Mouse (Mus musculus): ENCODE measurements around the gene Gys2. TPM values are rescaled to one million over a fixed set of nuclear protein-coding genes. Genes with fewer than 3 reads are reported as not detected.
"Not testable (repeated sequence)": the region's sequence is repeated elsewhere in the genome, so short reads cannot be mapped to it uniquely, and the experiment has no call there.

Gys2 gene
- polyA plus RNA-seq (2016; fragmentation: Nextera tagmentation; extraction: Ambion mirVana): 0.10 TPM in 1 of 2 replicates, not detected in the other

DNA sequence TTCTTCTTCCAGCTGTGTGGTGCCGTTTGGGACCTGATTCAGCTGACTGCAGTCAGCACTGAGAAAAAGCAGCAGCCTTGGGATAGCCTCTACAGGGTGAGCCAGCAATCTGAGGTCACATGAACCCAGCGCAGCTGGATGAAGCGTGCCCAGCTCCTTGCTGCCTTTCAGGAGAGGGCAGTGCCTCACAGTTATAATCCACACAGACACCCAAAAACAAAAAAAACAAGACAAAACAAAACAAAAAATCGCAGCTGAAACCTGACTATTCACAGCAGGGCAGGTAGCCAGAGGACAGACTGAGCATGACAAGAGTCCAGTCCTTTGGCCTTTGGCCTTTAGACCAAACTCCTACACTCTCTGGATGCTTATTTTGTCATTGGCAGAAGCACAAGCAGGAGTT is at the start of gene Gys2:
Gene Gys2 (minus strand): TSS at position 309 of the 403 bp plus-strand sequence.
- H3K36me3 ChIP-seq: no peaks in the 10 kb centered on the region
- no peak within 1 kb of the TSS for H3K4me3 ChIP-seq
- H3K9me3 ChIP-seq: no peaks in the 10 kb centered on the region
- no peak within 1 kb of the TSS for H3K4me2 ChIP-seq (replicated peaks)
- WGBS: 62% methylated on average over 4 of the region's 4 CpGs
- H3K4me1 ChIP-seq: no peaks in the 10 kb centered on the region
- H3K27ac ChIP-seq (replicated peaks): no peak within 1 kb of the TSS
- H3K27me3 ChIP-seq: no peaks in the 10 kb centered on the region; the same call in 1 of the 2 replicates
- no peak within 1 kb of the TSS for H3K9ac ChIP-seq (replicated peaks)
- no peak for ATAC-seq (ENCODE audit: low FRiP score, low read depth)

- Histone ChIP-seq H3K36me3 (no peaks in the 10 kb centered on the region), H3K27ac (replicated peaks) (no peak overlapping the region), H3K4me3 (no peak overlapping the region), H3K9ac (replicated peaks) (no peak overlapping the region), H3K27me3 (no peaks in the 10 kb centered on the region; the same call in 1 of the 2 replicates), H3K9me3 (no peaks in the 10 kb centered on the region), H3K4me2 (replicated peaks) (no peak overlapping the region), H3K4me1 (no peaks in the 10 kb centered on the region)
- WGBS: 83% methylated on average over 12 of the region's 12 CpGs
- no peak for ATAC-seq (ENCODE audit: low FRiP score, low read depth)
Observed at GRCm38 (mm10) chr6:142521591-142522110, 48.7 kb upstream of the Gys2 start.

DNA sequence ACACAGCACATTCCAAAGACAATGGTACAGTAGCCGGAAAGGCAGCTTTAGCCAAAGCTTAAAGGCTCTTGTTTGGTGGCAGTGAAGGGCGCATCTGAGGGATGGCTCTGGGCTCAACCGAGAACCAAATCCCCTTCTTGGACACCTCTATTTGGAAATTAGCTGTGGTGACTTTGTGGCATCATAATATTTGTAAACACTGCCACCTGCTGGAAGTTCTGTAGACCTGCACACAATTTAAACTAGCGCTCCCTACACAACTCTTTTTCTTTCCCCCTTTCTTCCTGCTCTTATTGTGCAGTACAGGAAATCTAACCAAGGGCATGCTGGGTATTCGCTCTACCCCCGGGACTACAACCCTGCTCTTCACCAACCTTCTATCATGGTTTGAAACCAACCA is 46.2 kb upstream of the Gys2 start:
- Histone ChIP-seq H3K9me3 (no peaks in the 10 kb centered on the region), H3K4me1 (no peaks in the 10 kb centered on the region), H3K9ac (replicated peaks) (no peak overlapping the region), H3K36me3 (no peaks in the 10 kb centered on the region), H3K4me3 (no peak overlapping the region), H3K4me2 (replicated peaks) (no peak overlapping the region), H3K27ac (replicated peaks) (no peak overlapping the region), H3K27me3 (peaks cover 3% of the 10 kb centered on the region)
- ATAC-seq (ENCODE audit: low FRiP score, low read depth): peak; percentile 47; the same call in 1 of the 2 replicates
- 12% methylated on average over 6 of the region's 6 CpGs for WGBS

DNA sequence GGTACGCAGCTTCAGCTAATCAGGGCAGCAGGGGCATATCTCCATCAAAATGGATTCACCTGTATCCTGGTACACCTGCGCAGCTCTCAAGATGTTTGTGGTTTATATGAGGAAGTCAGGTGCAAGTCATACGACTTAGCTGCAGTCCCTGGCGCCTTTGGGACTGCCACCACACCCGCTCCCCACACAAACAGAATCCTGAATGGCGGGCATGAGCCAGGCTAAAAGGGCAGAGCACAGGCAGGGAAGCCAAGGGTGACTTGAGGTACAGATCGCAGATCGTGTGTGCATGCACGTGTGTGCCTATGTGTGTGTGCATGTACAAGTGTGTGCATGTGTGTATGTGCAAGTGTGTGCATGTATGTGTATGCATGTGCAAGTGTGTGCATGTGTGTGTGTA is 42.5 kb upstream of the Gys2 start:
- H3K4me1 ChIP-seq; H3K9me3 ChIP-seq; ATAC-seq (ENCODE audit: low FRiP score, low read depth); H3K27ac ChIP-seq (replicated peaks); H3K4me2 ChIP-seq (replicated peaks); H3K4me3 ChIP-seq; H3K27me3 ChIP-seq; H3K36me3 ChIP-seq; H3K9ac ChIP-seq (replicated peaks): not testable (repeated sequence)
- WGBS: 73% methylated on average over 9 of the region's 9 CpGs

- no peaks in the 10 kb centered on the region for H3K4me1 ChIP-seq
Observed at GRCm38 (mm10) chr6:142514912-142515311, 42.0 kb upstream of the Gys2 start.

GRCm38 (mm10) chr6:142512902-142513301 is 40.0 kb upstream of the Gys2 start:
- ATAC-seq (ENCODE audit: low FRiP score, low read depth): no peak
- Histone ChIP-seq H3K27ac (replicated peaks) (no peak overlapping the region), H3K36me3 (no peaks in the 10 kb centered on the region), H3K4me3 (no peak overlapping the region), H3K9ac (replicated peaks) (no peak overlapping the region), H3K4me2 (replicated peaks) (no peak overlapping the region), H3K27me3 (peaks cover 22% of the 10 kb centered on the region), H3K4me1 (peaks cover 5% of the 10 kb centered on the region), H3K9me3 (no peaks in the 10 kb centered on the region)
- WGBS: 65% methylated on average over 3 of the region's 3 CpGs

More at GRCm38 (mm10) chr6:142514912-142515311, 42.0 kb upstream of the Gys2 start:
- ATAC-seq (ENCODE audit: low FRiP score, low read depth): peak; percentile 42; the same call in 1 of the 2 replicates
- no peak overlapping the region for H3K27ac ChIP-seq (replicated peaks)
- no peaks in the 10 kb centered on the region for H3K36me3 ChIP-seq
- no peaks in the 10 kb centered on the region for H3K9me3 ChIP-seq
- WGBS: 1% methylated on average over 10 of the region's 10 CpGs
- no peak overlapping the region for H3K4me2 ChIP-seq (replicated peaks)
- no peak overlapping the region for H3K9ac ChIP-seq (replicated peaks)
- H3K4me3 ChIP-seq: no peak overlapping the region
- H3K27me3 ChIP-seq: peaks cover 10% of the 10 kb centered on the region; the same call in 1 of the 2 replicates

GRCm38 (mm10) chr6:142511516-142512135 is 38.7 kb upstream of the Gys2 start:
- Histone ChIP-seq H3K36me3 (no peaks in the 10 kb centered on the region), H3K4me3 (no peak overlapping the region), H3K4me1 (peaks cover 10% of the 10 kb centered on the region), H3K4me2 (replicated peaks) (no peak overlapping the region), H3K27me3 (peaks cover 22% of the 10 kb centered on the region), H3K27ac (replicated peaks) (no peak overlapping the region), H3K9me3 (no peaks in the 10 kb centered on the region), H3K9ac (replicated peaks) (no peak overlapping the region)
- WGBS: 28% methylated on average over 12 of the region's 12 CpGs
- no peak for ATAC-seq (ENCODE audit: low FRiP score, low read depth)

DNA sequence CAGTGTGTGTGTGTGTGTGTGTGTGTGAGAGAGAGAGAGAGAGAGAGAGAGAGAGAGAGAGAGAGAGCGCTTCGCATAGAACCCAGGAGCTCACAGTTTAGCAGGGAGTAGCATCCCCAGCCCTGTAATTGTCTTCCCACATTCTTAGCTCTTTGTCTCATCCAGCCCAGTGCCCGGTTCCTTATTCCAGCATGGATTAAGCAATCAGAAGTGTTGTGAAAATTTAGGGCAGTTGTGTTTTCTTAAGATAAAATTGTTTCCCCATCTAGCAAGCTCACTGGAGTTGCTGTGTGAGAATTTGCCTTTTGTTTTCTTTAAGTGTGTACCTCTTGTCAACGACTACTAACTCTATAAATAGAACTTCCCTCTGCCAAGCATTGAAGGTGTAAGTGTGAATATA is 35.8 kb upstream of the Gys2 start:
- 19% methylated on average over 4 of the region's 4 CpGs for WGBS
- Histone ChIP-seq H3K27ac (replicated peaks) (no peak overlapping the region), H3K9ac (replicated peaks) (no peak overlapping the region), H3K4me2 (replicated peaks) (no peak overlapping the region), H3K9me3 (no peaks in the 10 kb centered on the region), H3K36me3 (no peaks in the 10 kb centered on the region), H3K27me3 (peaks cover 19% of the 10 kb centered on the region), H3K4me1 (peaks cover 31% of the 10 kb centered on the region), H3K4me3 (no peak overlapping the region)
- no peak for ATAC-seq (ENCODE audit: low FRiP score, low read depth)

DNA sequence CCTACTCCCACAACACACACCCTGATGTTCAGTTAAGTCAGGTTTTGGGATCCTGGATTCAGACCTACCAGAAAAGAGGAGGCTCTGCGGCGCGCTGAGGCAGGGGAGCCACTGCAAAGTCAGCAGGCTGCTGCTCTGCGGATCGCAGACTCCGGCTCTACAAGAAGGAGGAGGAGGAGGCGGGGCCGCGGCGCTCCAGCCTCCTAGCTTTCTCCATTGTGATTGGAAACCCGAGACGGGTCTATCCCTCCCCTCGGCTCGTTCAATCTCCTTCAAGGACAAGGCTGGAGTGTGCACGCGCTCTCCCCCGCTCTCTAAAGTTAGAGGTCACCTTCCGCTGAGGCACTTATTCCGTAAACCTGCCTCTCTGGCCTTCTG is 34.9 kb upstream of the Gys2 start, which contains the start of gene Ldhb:
Gene Ldhb (minus strand): TSS at position 173 of the 378 bp plus-strand sequence.
- peaks cover 31% of the 10 kb centered on the region for H3K4me1 ChIP-seq
- peak within 1 kb of the TSS; percentile 54 for H3K27ac ChIP-seq (replicated peaks)
- no peaks in the 10 kb centered on the region for H3K36me3 ChIP-seq
- peak; percentile 98 for ATAC-seq (ENCODE audit: low FRiP score, low read depth)
- 1% methylated on average over 18 of the region's 19 CpGs for WGBS
- peak within 1 kb of the TSS; percentile 62 for H3K4me2 ChIP-seq (replicated peaks)
- H3K9ac ChIP-seq (replicated peaks): peak within 1 kb of the TSS; percentile 79
- H3K9me3 ChIP-seq: no peaks in the 10 kb centered on the region
- peak within 1 kb of the TSS; percentile 57 for H3K4me3 ChIP-seq
- H3K27me3 ChIP-seq: peaks cover 19% of the 10 kb centered on the region

DNA sequence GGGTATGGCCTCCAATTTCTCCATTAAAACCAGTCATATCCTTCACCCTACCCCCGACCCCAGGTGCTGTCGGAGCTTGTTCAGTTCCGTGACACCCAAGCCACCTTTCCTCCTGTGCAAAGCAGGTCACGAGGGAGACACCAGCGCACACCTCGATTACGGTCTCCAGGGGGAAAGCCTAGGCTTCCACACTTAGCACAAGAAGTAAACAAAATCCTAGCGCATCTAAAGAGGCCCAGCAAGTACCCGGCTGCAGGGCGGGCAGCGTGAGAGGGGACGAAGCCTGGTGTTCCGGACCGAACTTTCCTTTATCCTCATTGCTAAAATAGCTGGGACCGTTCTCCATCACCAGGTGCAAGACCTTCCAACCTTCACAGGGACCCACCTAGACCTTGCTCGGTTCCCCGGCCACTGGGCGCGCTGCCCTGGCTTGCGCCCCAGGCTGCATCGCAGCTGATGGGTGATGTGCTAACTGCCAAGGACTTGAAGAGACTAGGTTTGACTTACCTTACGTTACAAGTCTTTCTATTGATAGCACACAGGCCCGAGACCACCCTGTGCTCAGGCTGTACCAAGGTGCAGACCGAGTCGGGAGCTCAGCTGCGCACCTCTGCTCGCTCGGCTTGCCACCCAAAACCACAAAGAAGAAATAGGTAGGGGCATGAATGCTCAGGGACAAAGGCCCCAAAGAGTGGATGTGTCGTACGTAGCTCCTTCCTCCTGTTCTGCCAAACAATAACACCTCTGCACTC is 34.3 kb upstream of the Gys2 start:
- peaks cover 31% of the 10 kb centered on the region for H3K4me1 ChIP-seq
- no peaks in the 10 kb centered on the region for H3K9me3 ChIP-seq
- WGBS: under 1% methylated on average over 30 of the region's 30 CpGs

GRCm38 (mm10) chr6:142506338-142507032 is 33.6 kb upstream of the Gys2 start:
- no peak for ATAC-seq (ENCODE audit: low FRiP score, low read depth)
- peaks cover 2% of the 10 kb centered on the region; the same call in 1 of the 2 replicates for H3K36me3 ChIP-seq
- H3K27ac ChIP-seq (replicated peaks): no peak overlapping the region
- H3K9ac ChIP-seq (replicated peaks): peak overlapping the region; percentile 79
- H3K9me3 ChIP-seq: no peaks in the 10 kb centered on the region
- 9% methylated on average over 10 of the region's 10 CpGs for WGBS
- peak overlapping the region; percentile 57 for H3K4me3 ChIP-seq
- H3K27me3 ChIP-seq: peaks cover 19% of the 10 kb centered on the region
- H3K4me1 ChIP-seq: peaks cover 31% of the 10 kb centered on the region
- H3K4me2 ChIP-seq (replicated peaks): peak overlapping the region; percentile 62

More for the DNA sequence above, 34.3 kb upstream of the Gys2 start:
- ATAC-seq (ENCODE audit: low FRiP score, low read depth): peak; percentile 73
- Histone ChIP-seq H3K27me3 (peaks cover 19% of the 10 kb centered on the region), H3K36me3 (no peaks in the 10 kb centered on the region), H3K9ac (replicated peaks) (peak overlapping the region; percentile 79), H3K27ac (replicated peaks) (peak overlapping the region; percentile 54), H3K4me3 (peak overlapping the region; percentile 57), H3K4me2 (replicated peaks) (peak overlapping the region; percentile 62)
